ENCODE assay signal across 8 mouse cellular contexts in the genomic region with DNA sequence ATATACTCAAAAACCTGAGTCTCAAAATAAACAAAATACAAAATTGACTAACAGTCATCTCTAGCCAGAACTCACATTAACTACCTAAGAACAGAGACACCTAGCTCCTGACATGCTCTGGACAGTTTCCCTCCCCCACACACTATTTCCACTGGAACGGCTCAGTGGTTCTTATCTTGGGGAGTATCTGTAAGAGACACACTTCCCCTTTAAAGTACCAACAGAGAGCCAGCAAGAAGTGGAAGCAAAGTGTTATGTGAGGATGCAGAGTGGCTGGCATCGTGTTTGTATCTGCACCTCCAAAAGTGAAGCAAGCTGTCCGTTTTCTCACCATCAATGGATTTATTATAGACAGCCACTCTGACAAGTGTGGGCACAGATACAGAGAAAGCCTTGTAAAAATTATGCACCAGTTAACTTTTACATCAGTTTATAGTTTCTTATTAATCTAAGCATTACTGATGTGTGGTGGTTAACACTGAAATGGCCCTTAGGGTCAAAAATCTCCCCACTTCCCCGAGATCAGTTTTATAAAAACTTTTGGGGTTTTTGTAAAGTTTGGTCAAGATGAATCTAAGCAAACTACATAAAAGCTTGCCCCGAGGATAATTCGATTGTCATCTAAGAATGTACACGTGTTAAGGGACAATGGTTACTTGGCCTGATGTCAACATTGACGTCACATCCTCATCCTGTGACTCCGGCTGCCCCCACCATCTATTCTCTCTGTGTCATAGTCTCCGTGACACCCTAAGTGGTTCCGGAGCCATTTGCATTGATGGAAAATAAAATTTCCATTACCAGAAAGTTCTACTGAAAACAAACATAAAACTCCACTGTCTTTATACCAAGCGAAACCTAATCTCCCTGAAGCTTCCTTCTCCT. TPM values are rescaled to one million over a fixed set of nuclear protein-coding genes. Genes with fewer than 3 reads are reported as not detected.
DNase-seq lines count a peak whose midpoint lies in the region; ATAC-seq and TF ChIP-seq lines count a peak whose summit lies in the region.

No protein-coding gene starts in this region.

- DNase-seq in lung, embryonic 14.5 days: peak; percentile 59
- DNase-seq in lung, adult 2 months: no peak
- DNase-seq in heart, postnatal 14 days: peak; percentile 30 to 55
- peak; percentile 12 for DNase-seq in liver, embryonic 13.5 days
- DNase-seq in midbrain, embryonic 14.5 days: no peak
- DNase-seq in embryo, embryonic 10 days (ENCODE audit: low spot score): no peak

- H3K4me3 ChIP-seq in lung, embryonic 14.5 days (ENCODE audit: low read depth, low read length): no peak overlapping the region
- H3K4me3 ChIP-seq in lung, adult 2 months (replicated peaks; ENCODE audit: extremely low read depth, low read depth, low read length): no peak overlapping the region
- H3K4me3 ChIP-seq in liver, embryonic 13.5 days (replicated peaks): no peak overlapping the region
- H3K4me3 ChIP-seq in neural tube, embryonic 15.5 days (replicated peaks): no peak overlapping the region
- no peak overlapping the region for H3K4me3 ChIP-seq in midbrain, embryonic 14.5 days (replicated peaks; ENCODE audit: low read depth, low read length)
- no peak overlapping the region for H3K4me3 ChIP-seq in hindbrain, embryonic 12.5 days

- H3K4me1 ChIP-seq in lung, embryonic 14.5 days (ENCODE audit: insufficient read depth): no peaks in the 10 kb centered on the region
- no peaks in the 10 kb centered on the region for H3K4me1 ChIP-seq in lung, adult 2 months (ENCODE audit: control insufficient read depth, insufficient read depth, low read length)
- H3K4me1 ChIP-seq in liver, embryonic 13.5 days (replicated peaks): peaks cover 12% of the 10 kb centered on the region
- H3K4me1 ChIP-seq in neural tube, embryonic 15.5 days: no peaks in the 10 kb centered on the region
- no peaks in the 10 kb centered on the region for H3K4me1 ChIP-seq in midbrain, embryonic 14.5 days (ENCODE audit: control insufficient read depth, insufficient read depth, low read length)
- H3K4me1 ChIP-seq in hindbrain, embryonic 12.5 days: no peaks in the 10 kb centered on the region

- H3K27ac ChIP-seq in lung, embryonic 14.5 days (ENCODE audit: low read depth): no peak overlapping the region
- H3K27ac ChIP-seq in liver, embryonic 13.5 days: no peak overlapping the region
- H3K27ac ChIP-seq in neural tube, embryonic 15.5 days (replicated peaks): no peak overlapping the region
- H3K27ac ChIP-seq in midbrain, embryonic 14.5 days (replicated peaks; ENCODE audit: low read depth, low read length): no peak overlapping the region
- no peak overlapping the region for H3K27ac ChIP-seq in hindbrain, embryonic 12.5 days

- TF ChIP-seq POLR2A in lung, adult 2 months (IDR thresholded peaks at IDR 0.05; ENCODE audit: borderline replicate concordance, extremely low read depth, low read depth, low read length): no peak

- H3K4me2 ChIP-seq in lung, embryonic 14.5 days: no peak overlapping the region
- no peak overlapping the region for H3K4me2 ChIP-seq in liver, embryonic 13.5 days
- no peak overlapping the region for H3K4me2 ChIP-seq in neural tube, embryonic 15.5 days
- H3K4me2 ChIP-seq in midbrain, embryonic 14.5 days (ENCODE audit: low read length): no peak overlapping the region
- H3K4me2 ChIP-seq in hindbrain, embryonic 12.5 days (replicated peaks): no peak overlapping the region

- peaks cover 43% of the 10 kb centered on the region for H3K36me3 ChIP-seq in lung, embryonic 14.5 days (ENCODE audit: insufficient read depth)
- H3K36me3 ChIP-seq in liver, embryonic 13.5 days: peaks cover 36% of the 10 kb centered on the region
- H3K36me3 ChIP-seq in neural tube, embryonic 15.5 days: peaks cover 25% of the 10 kb centered on the region
- peaks cover 50% of the 10 kb centered on the region for H3K36me3 ChIP-seq in midbrain, embryonic 14.5 days (ENCODE audit: control insufficient read depth, insufficient read depth, low read length)
- peaks cover 42% of the 10 kb centered on the region for H3K36me3 ChIP-seq in hindbrain, embryonic 12.5 days

- intact Hi-C loops in heart, postnatal 14 days (cut with DNase I): no loop called here

- H3K9ac ChIP-seq in lung, embryonic 14.5 days: no peak overlapping the region
- no peak overlapping the region for H3K9ac ChIP-seq in liver, embryonic 13.5 days
- no peak overlapping the region for H3K9ac ChIP-seq in neural tube, embryonic 15.5 days (replicated peaks)
- H3K9ac ChIP-seq in midbrain, embryonic 14.5 days (replicated peaks; ENCODE audit: low read length): no peak overlapping the region
- no peak overlapping the region for H3K9ac ChIP-seq in hindbrain, embryonic 12.5 days

- TF ChIP-seq CTCF in lung, embryonic 14.5 days (IDR thresholded peaks at IDR 0.05; ENCODE audit: low read depth): no peak
- no peak for TF ChIP-seq CTCF in lung, adult 2 months (IDR thresholded peaks at IDR 0.05; ENCODE audit: insufficient read depth, low read length)

- H3K27me3 ChIP-seq in lung, embryonic 14.5 days (ENCODE audit: insufficient read depth, low read length): no peaks in the 10 kb centered on the region
- no peaks in the 10 kb centered on the region for H3K27me3 ChIP-seq in liver, embryonic 13.5 days
- no peaks in the 10 kb centered on the region for H3K27me3 ChIP-seq in neural tube, embryonic 15.5 days (replicated peaks)
- no peaks in the 10 kb centered on the region for H3K27me3 ChIP-seq in midbrain, embryonic 14.5 days (ENCODE audit: control insufficient read depth, insufficient read depth, low read length)
- H3K27me3 ChIP-seq in hindbrain, embryonic 12.5 days: no peaks in the 10 kb centered on the region

- ATAC-seq in lung, embryonic 14.5 days (ENCODE audit: insufficient read depth): no peak
- ATAC-seq in liver, embryonic 13.5 days (ENCODE audit: low read depth): peak; percentile 62; the same call in 1 of the 2 replicates
- ATAC-seq in neural tube, embryonic 15.5 days (ENCODE audit: low FRiP score): no peak
- no peak for ATAC-seq in midbrain, embryonic 14.5 days (ENCODE audit: low FRiP score, low TSS enrichment)
- no peak for ATAC-seq in hindbrain, embryonic 12.5 days (ENCODE audit: low FRiP score)

- WGBS in lung, embryonic 14.5 days: 70% methylated on average over 12 of the region's 12 CpGs
- WGBS in lung, adult 2 months: 38% methylated on average over 12 of the region's 12 CpGs
- WGBS in liver, embryonic 13.5 days (ENCODE audit: insufficient replicate concordance): 47% methylated on average over 12 of the region's 12 CpGs
- WGBS in neural tube, embryonic 15.5 days: 89% methylated on average over 12 of the region's 12 CpGs
- 86% methylated on average over 12 of the region's 12 CpGs for WGBS in midbrain, embryonic 14.5 days
- WGBS in hindbrain, embryonic 12.5 days: 90% methylated on average over 12 of the region's 12 CpGs

- H3K9me3 ChIP-seq in lung, embryonic 14.5 days (ENCODE audit: low read depth, low read length): no peaks in the 10 kb centered on the region
- H3K9me3 ChIP-seq in liver, embryonic 13.5 days (replicated peaks): no peaks in the 10 kb centered on the region; the same call in 1 of the 2 replicates
- H3K9me3 ChIP-seq in neural tube, embryonic 15.5 days (replicated peaks): no peaks in the 10 kb centered on the region
- no peaks in the 10 kb centered on the region for H3K9me3 ChIP-seq in midbrain, embryonic 14.5 days (ENCODE audit: control insufficient read depth, low read length)
- no peaks in the 10 kb centered on the region for H3K9me3 ChIP-seq in hindbrain, embryonic 12.5 days (replicated peaks)

RNA-seq across cellular contexts. Expression of a gene that starts 17.1 kb away (rescaled TPM):
- polyA plus RNA-seq in lung, embryonic 14.5 days (2014; fragmentation: Nextera tagmentation; extraction: Ambion mirVana): 1.4 and 2.1 TPM in 2 replicates
- polyA plus RNA-seq in lung, adult 2 months (2012; rRNA removed): 59.1 and 75.3 TPM in 2 replicates
- total RNA-seq in heart, postnatal 14 days (2021): 1 to 10 TPM; 2.6 to 3.2 TPM
- 7.4 and 8.0 TPM in 2 replicates for polyA plus RNA-seq in liver, embryonic 13.5 days (2015; fragmentation: Nextera tagmentation; extraction: Ambion mirVana)
- 1.3 and 2.1 TPM in 2 replicates for polyA plus RNA-seq in neural tube, embryonic 15.5 days (2015; fragmentation: Nextera tagmentation; extraction: Ambion mirVana)
- 0.43 and 0.68 TPM in 2 replicates for polyA plus RNA-seq in midbrain, embryonic 14.5 days (2014; fragmentation: Nextera tagmentation; extraction: Ambion mirVana)
- polyA plus RNA-seq in hindbrain, embryonic 12.5 days (2016; fragmentation: Nextera tagmentation; extraction: Ambion mirVana): 2.1 and 2.5 TPM in 2 replicates

RNA-seq across cellular contexts. Expression of a gene that starts 40.0 kb away (rescaled TPM):
- polyA plus RNA-seq in lung, embryonic 14.5 days (2014; fragmentation: Nextera tagmentation; extraction: Ambion mirVana): 66.3 and 68.3 TPM in 2 replicates
- polyA plus RNA-seq in lung, adult 2 months (2012; rRNA removed): 7.1 and 11.6 TPM in 2 replicates
- total RNA-seq in heart, postnatal 14 days (2021): 10 to 100 TPM; 14.2 to 17.4 TPM
- 28.5 and 33.0 TPM in 2 replicates for polyA plus RNA-seq in liver, embryonic 13.5 days (2015; fragmentation: Nextera tagmentation; extraction: Ambion mirVana)
- polyA plus RNA-seq in neural tube, embryonic 15.5 days (2015; fragmentation: Nextera tagmentation; extraction: Ambion mirVana): 36.0 and 37.1 TPM in 2 replicates
- polyA plus RNA-seq in midbrain, embryonic 14.5 days (2014; fragmentation: Nextera tagmentation; extraction: Ambion mirVana): 45.5 and 62.1 TPM in 2 replicates
- polyA plus RNA-seq in hindbrain, embryonic 12.5 days (2016; fragmentation: Nextera tagmentation; extraction: Ambion mirVana): 65.3 and 71.2 TPM in 2 replicates

Comparison
In these comparisons a context has a peak if more than half of its experiments do, and no peak if none do; other contexts are left out.
1. DNase-seq: peak in lung, embryonic 14.5 days (single experiment), heart, postnatal 14 days (2 of 2) and liver, embryonic 13.5 days (single experiment); none in lung, adult 2 months (single experiment), midbrain, embryonic 14.5 days (single experiment) and embryo, embryonic 10 days (single experiment).